Mouse (Mus musculus): ENCODE measurements around the gene Polr1b. TPM values are rescaled to one million over a fixed set of nuclear protein-coding genes. Genes with fewer than 3 reads are reported as not detected.

Gene Polr1b
- 4.4 TPM for polyA plus RNA-seq (2014; fragmentation: Illumina TruSeq; extraction: RNeasy Lipid Tissue Mini Kit (QIAGEN cat#74804); ENCODE audit: low read depth, low replicate concordance)

DNA sequence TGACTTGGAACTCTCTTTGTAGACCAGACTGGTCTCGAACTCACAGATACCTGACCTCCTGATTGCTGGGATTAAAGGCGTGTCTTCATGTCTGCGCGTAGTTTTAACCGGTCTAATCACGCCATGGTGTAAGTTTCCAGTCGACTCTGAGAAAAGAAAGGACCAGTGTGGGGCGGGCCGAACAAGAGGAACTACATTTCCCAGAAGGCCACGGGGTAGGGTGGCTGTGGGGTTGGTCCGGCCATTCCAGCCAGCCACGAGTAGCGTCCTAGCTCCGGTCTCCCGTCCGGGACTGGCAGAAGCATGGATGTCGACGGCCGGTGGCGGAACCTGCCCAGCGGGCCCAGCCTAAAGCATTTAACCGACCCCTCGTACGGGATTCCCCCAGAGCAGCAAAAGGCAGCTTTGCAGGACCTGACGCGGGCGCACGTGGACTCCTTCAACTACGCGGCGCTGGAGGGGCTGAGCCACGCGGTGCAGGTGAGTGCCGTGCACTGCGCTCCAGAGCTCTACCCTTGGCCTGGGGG lies at the start of gene Polr1b:
TSS of gene Polr1b (plus strand) at position 212 of the 527 bp plus-strand sequence.

DNA sequence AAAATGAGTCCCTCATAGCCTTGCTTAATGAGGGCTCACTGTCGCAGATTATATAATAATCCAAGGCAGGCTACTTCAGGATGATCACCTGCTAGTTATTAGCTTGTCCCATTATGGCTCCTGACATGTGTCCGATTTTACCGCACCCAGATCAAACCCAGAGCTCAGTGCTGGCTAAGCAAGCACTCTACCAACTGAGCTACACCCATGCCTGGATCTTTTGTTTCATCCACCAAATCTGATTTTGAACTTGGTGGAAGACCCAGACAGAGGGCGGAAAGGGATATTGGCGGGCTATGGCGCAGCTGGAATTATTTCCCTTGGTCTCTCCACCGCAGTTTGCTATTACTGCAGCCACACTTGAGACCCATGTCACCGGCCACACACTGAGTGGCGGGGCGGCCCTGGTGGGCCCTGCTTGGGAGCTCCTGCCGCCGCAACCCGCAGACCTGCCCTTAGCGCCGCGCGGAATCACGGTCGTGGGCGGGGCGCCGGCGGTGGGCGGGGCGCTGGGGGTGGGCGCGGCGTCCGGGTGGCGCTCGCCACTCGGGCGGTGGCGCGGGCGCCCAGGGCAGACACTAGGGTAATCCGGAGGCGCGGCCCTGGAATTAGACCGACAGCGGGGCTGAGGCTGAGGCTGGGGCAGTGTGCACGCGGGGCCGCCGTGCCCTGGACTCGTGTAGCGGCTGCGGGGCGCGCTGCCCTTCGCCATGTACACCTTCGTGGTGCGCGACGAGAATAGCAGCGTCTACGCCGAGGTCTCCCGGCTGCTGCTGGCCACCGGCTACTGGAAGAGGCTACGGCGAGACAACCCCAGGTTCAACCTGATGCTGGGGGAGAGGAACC lies 35.1 kb upstream of the Polr1b start, which contains the start of gene Ttl:
TSS of gene Ttl (plus strand) at position 506 of the 846 bp plus-strand sequence.

DNA sequence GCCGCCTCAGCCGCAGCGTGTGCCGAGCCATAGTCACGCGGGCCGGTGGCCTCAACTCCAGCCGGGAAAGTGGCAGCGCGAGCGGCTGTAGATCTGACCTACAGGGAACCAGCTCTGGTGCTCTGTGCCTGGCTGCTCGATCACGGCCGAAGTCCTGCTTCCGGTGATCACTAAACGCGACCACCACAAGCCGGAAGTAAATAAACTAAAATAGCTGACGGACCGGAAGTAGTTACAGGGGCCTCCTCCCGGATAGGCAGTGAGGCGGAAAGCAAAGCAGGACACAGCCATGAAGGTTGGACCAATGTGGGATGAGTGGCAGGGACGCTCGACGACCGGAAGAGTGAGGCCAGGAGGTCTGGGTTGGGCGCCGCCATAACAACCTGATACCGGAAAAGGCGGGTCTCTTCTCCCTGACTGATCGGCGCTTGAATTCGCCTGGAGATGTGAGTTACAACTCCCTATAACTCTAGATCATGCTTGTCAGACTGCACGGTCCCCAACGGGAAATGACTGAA lies 28.7 kb downstream of the Polr1b start, which contains the start of gene Chchd5:
TSS of gene Chchd5 (plus strand) at position 289 of the 518 bp plus-strand sequence.

Other genes starting within 250 kb of the Polr1b start
- 3.1 TPM for gene Fbln7, start 238.0 kb upstream of the Polr1b start, polyA plus RNA-seq (2014; fragmentation: Illumina TruSeq; extraction: RNeasy Lipid Tissue Mini Kit (QIAGEN cat#74804); ENCODE audit: low read depth, low replicate concordance)
- gene Zc3h8, start 156.9 kb upstream of the Polr1b start, polyA plus RNA-seq (2014; fragmentation: Illumina TruSeq; extraction: RNeasy Lipid Tissue Mini Kit (QIAGEN cat#74804); ENCODE audit: low read depth, low replicate concordance): 8.2 TPM
- 10.0 TPM for gene Zc3h6, start 133.6 kb upstream of the Polr1b start, polyA plus RNA-seq (2014; fragmentation: Illumina TruSeq; extraction: RNeasy Lipid Tissue Mini Kit (QIAGEN cat#74804); ENCODE audit: low read depth, low replicate concordance)
- 5.0 TPM for gene Gm10762, start 133.3 kb upstream of the Polr1b start, polyA plus RNA-seq (2014; fragmentation: Illumina TruSeq; extraction: RNeasy Lipid Tissue Mini Kit (QIAGEN cat#74804); ENCODE audit: low read depth, low replicate concordance)
- not detected for gene Vinac1, start 52.8 kb upstream of the Polr1b start, polyA plus RNA-seq (2014; fragmentation: Illumina TruSeq; extraction: RNeasy Lipid Tissue Mini Kit (QIAGEN cat#74804); ENCODE audit: low read depth, low replicate concordance)
- gene Ttl, start 35.1 kb upstream of the Polr1b start, polyA plus RNA-seq (2014; fragmentation: Illumina TruSeq; extraction: RNeasy Lipid Tissue Mini Kit (QIAGEN cat#74804); ENCODE audit: low read depth, low replicate concordance): 13.9 TPM
- gene Chchd5, start 28.7 kb downstream of the Polr1b start, polyA plus RNA-seq (2014; fragmentation: Illumina TruSeq; extraction: RNeasy Lipid Tissue Mini Kit (QIAGEN cat#74804); ENCODE audit: low read depth, low replicate concordance): 5.1 TPM
- 15.3 TPM for gene Slc20a1, start 97.8 kb downstream of the Polr1b start, polyA plus RNA-seq (2014; fragmentation: Illumina TruSeq; extraction: RNeasy Lipid Tissue Mini Kit (QIAGEN cat#74804); ENCODE audit: low read depth, low replicate concordance)
- gene Ckap2l, start 196.2 kb downstream of the Polr1b start, polyA plus RNA-seq (2014; fragmentation: Illumina TruSeq; extraction: RNeasy Lipid Tissue Mini Kit (QIAGEN cat#74804); ENCODE audit: low read depth, low replicate concordance): 6.8 TPM
- not detected for gene Il1a, start 209.0 kb downstream of the Polr1b start, polyA plus RNA-seq (2014; fragmentation: Illumina TruSeq; extraction: RNeasy Lipid Tissue Mini Kit (QIAGEN cat#74804); ENCODE audit: low read depth, low replicate concordance)